Comparison of ENCODE assay signal across 8 mouse cellular contexts in the genomic region with DNA sequence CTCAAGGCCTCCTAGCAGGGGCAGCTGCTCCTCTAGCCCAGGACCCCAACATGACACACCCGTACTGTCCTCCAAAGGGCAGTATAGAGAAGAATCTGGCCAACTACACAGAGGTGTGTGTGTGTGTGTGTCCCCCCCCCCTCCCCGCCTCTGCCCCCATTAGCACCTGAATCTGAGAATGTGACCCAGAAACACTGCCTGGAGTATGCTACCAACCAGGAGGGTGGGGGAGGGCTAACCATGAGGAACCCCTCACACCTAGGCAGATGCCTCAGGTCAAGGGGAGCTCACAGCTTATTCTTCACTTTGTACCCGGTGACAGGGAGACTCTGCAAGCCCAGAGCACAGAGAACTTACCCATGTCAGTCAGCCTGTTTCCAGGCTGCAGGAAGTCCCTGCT. TPM values are rescaled to one million over a fixed set of nuclear protein-coding genes. Genes with fewer than 3 reads are reported as not detected.
DNase-seq lines count a peak whose midpoint lies in the region; ATAC-seq lines count a peak whose summit lies in the region.
"Had no signal": no experiment of that assay in that cellular context is flagged by ENCODE, and none has a peak within 500 bp of the region (broad histone marks: within the 10 kb centered on the region; RNA-seq: fewer than 3 reads in every experiment).

No protein-coding gene starts in this region.

- peak overlapping the region; percentile 100 for H3K27ac ChIP-seq in lung, embryonic 16.5 days (ENCODE audit: low read length)
- no peak overlapping the region for H3K27ac ChIP-seq in forebrain, embryonic 13.5 days
- H3K27ac ChIP-seq in limb, embryonic 11.5 days (replicated peaks; ENCODE audit: low read depth, low read length), result no peak overlapping the region
- 0 out of 2 replicates have a peak overlapping the region, but pooled peaks have one; percentile 99 for H3K27ac ChIP-seq in neural tube, embryonic 15.5 days (replicated peaks)

- H3K9ac ChIP-seq in lung, embryonic 16.5 days (ENCODE audit: low read length), result peak overlapping the region; percentile 93
- peak overlapping the region; percentile 82 for H3K9ac ChIP-seq in forebrain, embryonic 13.5 days
- no peak overlapping the region; the same call in 1 of the 2 replicates for H3K9ac ChIP-seq in limb, embryonic 11.5 days (ENCODE audit: low read length)
- peak overlapping the region; percentile 81 for H3K9ac ChIP-seq in neural tube, embryonic 15.5 days (replicated peaks)

- WGBS in lung, embryonic 16.5 days, result 48% methylated on average over 3 of the region's 3 CpGs
- 79% methylated on average over 3 of the region's 3 CpGs for WGBS in forebrain, embryonic 13.5 days
- 78% methylated on average over 3 of the region's 3 CpGs for WGBS in limb, embryonic 11.5 days
- WGBS in neural tube, embryonic 15.5 days, result 87% methylated on average over 3 of the region's 3 CpGs

- no peak for ATAC-seq in lung, embryonic 16.5 days (ENCODE audit: low read depth)
- no peak for ATAC-seq in forebrain, embryonic 13.5 days
- no peak for ATAC-seq in limb, embryonic 11.5 days (ENCODE audit: insufficient number of reproducible peaks, low FRiP score, low TSS enrichment, low read depth)
- no peak for ATAC-seq in neural tube, embryonic 15.5 days (ENCODE audit: low FRiP score)

- peaks cover 42% of the 10 kb centered on the region for H3K4me1 ChIP-seq in lung, embryonic 16.5 days (replicated peaks; ENCODE audit: control insufficient read depth, insufficient read depth, low read length)
- peaks cover 42% of the 10 kb centered on the region for H3K4me1 ChIP-seq in forebrain, embryonic 13.5 days
- peaks cover 14% of the 10 kb centered on the region; the same call in 1 of the 2 replicates for H3K4me1 ChIP-seq in limb, embryonic 11.5 days (ENCODE audit: control insufficient read depth, insufficient read depth, low read length)
- H3K4me1 ChIP-seq in neural tube, embryonic 15.5 days, result peaks cover 52% of the 10 kb centered on the region

- intact Hi-C loops in left cerebral cortex, postnatal 4 days (cut with DNase I), result no loop called here

- H3K27me3 ChIP-seq in lung, embryonic 16.5 days (ENCODE audit: control insufficient read depth, insufficient read depth, low read depth, low read length), result no peaks in the 10 kb centered on the region
- no peaks in the 10 kb centered on the region for H3K27me3 ChIP-seq in forebrain, embryonic 13.5 days
- H3K27me3 ChIP-seq in limb, embryonic 11.5 days (ENCODE audit: control insufficient read depth, insufficient read depth, low read length), result no peaks in the 10 kb centered on the region
- H3K27me3 ChIP-seq in neural tube, embryonic 15.5 days (replicated peaks), result no peaks in the 10 kb centered on the region

- peak overlapping the region; percentile 96 for H3K4me3 ChIP-seq in lung, embryonic 16.5 days (ENCODE audit: low read length)
- H3K4me3 ChIP-seq in forebrain, embryonic 13.5 days, result peak overlapping the region; percentile 72; the same call in 1 of the 2 replicates
- H3K4me3 ChIP-seq in limb, embryonic 11.5 days (ENCODE audit: low read depth, low read length), result 0 out of 2 replicates have a peak overlapping the region, but pooled peaks have one; percentile 2
- H3K4me3 ChIP-seq in neural tube, embryonic 15.5 days (replicated peaks), result peak overlapping the region; percentile 89

- H3K9me3 ChIP-seq in lung, embryonic 16.5 days (ENCODE audit: control insufficient read depth, low read length), result no peaks in the 10 kb centered on the region
- H3K9me3 ChIP-seq in forebrain, embryonic 13.5 days (replicated peaks), result no peaks in the 10 kb centered on the region
- H3K9me3 ChIP-seq in limb, embryonic 11.5 days (ENCODE audit: control insufficient read depth, low read length), result no peaks in the 10 kb centered on the region
- H3K9me3 ChIP-seq in neural tube, embryonic 15.5 days (replicated peaks), result no peaks in the 10 kb centered on the region

- peak overlapping the region; percentile 93 for H3K4me2 ChIP-seq in lung, embryonic 16.5 days (ENCODE audit: low read depth, low read length)
- H3K4me2 ChIP-seq in forebrain, embryonic 13.5 days, result peak overlapping the region; percentile 89
- no peak overlapping the region for H3K4me2 ChIP-seq in limb, embryonic 11.5 days (ENCODE audit: low read depth, severe bottlenecking)
- peak overlapping the region; percentile 83 for H3K4me2 ChIP-seq in neural tube, embryonic 15.5 days

- peaks cover 6% of the 10 kb centered on the region for H3K36me3 ChIP-seq in lung, embryonic 16.5 days (ENCODE audit: control insufficient read depth, insufficient read depth, low read length)
- H3K36me3 ChIP-seq in forebrain, embryonic 13.5 days (ENCODE audit: poor library complexity, severe bottlenecking), result peaks cover 31% of the 10 kb centered on the region
- peaks cover 6% of the 10 kb centered on the region for H3K36me3 ChIP-seq in limb, embryonic 11.5 days (ENCODE audit: control insufficient read depth, insufficient read depth, low read length)
- peaks cover 21% of the 10 kb centered on the region for H3K36me3 ChIP-seq in neural tube, embryonic 15.5 days

- no peak for DNase-seq in lung, postnatal 25 days (ENCODE audit: low spot score)
- DNase-seq in limb, embryonic 11.5 days (ENCODE audit: low spot score), result no peak
- DNase-seq in left cerebral cortex, postnatal 4 days, result no peak
- DNase-seq in cerebellum, adult 9-11 months, result no peak

RNA-seq across cellular contexts. Expression of a gene that starts 2.4 kb away (rescaled TPM):
- polyA plus RNA-seq in lung, embryonic 16.5 days (2015; fragmentation: Nextera tagmentation; extraction: Ambion mirVana), result 38.2 and 43.1 TPM in 2 replicates
- polyA plus RNA-seq in forebrain, embryonic 13.5 days (2015; fragmentation: Nextera tagmentation; extraction: Ambion mirVana), result 33.9 and 35.1 TPM in 2 replicates
- 32.0 and 36.4 TPM in 2 replicates for polyA plus RNA-seq in limb, embryonic 11.5 days (2014; fragmentation: Nextera tagmentation; extraction: Ambion mirVana)
- 66.0 and 66.7 TPM in 2 replicates for polyA plus RNA-seq in neural tube, embryonic 15.5 days (2015; fragmentation: Nextera tagmentation; extraction: Ambion mirVana)
- 10 to 100 TPM; 58.5 to 59.1 TPM for total RNA-seq in left cerebral cortex, postnatal 4 days (2021)

RNA-seq across cellular contexts. Expression of a gene that starts 8.3 kb away (rescaled TPM):
- polyA plus RNA-seq in lung, embryonic 16.5 days (2015; fragmentation: Nextera tagmentation; extraction: Ambion mirVana), result 97.9 and 99.3 TPM in 2 replicates
- 79.0 and 86.4 TPM in 2 replicates for polyA plus RNA-seq in forebrain, embryonic 13.5 days (2015; fragmentation: Nextera tagmentation; extraction: Ambion mirVana)
- polyA plus RNA-seq in limb, embryonic 11.5 days (2014; fragmentation: Nextera tagmentation; extraction: Ambion mirVana), result 79.3 and 79.6 TPM in 2 replicates
- polyA plus RNA-seq in neural tube, embryonic 15.5 days (2015; fragmentation: Nextera tagmentation; extraction: Ambion mirVana), result 122 and 125 TPM in 2 replicates
- 100 to 1,000 TPM; 152 to 163 TPM for total RNA-seq in left cerebral cortex, postnatal 4 days (2021)

RNA-seq across cellular contexts. Expression of a gene that starts 42.5 kb away (rescaled TPM):
- 0.62 and 1.4 TPM in 2 replicates for polyA plus RNA-seq in lung, embryonic 16.5 days (2015; fragmentation: Nextera tagmentation; extraction: Ambion mirVana)
- polyA plus RNA-seq in forebrain, embryonic 13.5 days (2015; fragmentation: Nextera tagmentation; extraction: Ambion mirVana), result 0.37 and 0.39 TPM in 2 replicates
- polyA plus RNA-seq in limb, embryonic 11.5 days (2014; fragmentation: Nextera tagmentation; extraction: Ambion mirVana), result 0.81 and 0.93 TPM in 2 replicates
- 0.54 and 0.60 TPM in 2 replicates for polyA plus RNA-seq in neural tube, embryonic 15.5 days (2015; fragmentation: Nextera tagmentation; extraction: Ambion mirVana)
- not detected for total RNA-seq in left cerebral cortex, postnatal 4 days (2021)
- polyA plus RNA-seq: brain, embryonic 14.5 days had no signal

Comparison
In these comparisons a context has a peak if more than half of its experiments do, and no peak if none do; other contexts are left out.
1. H3K27ac ChIP-seq: peak in lung, embryonic 16.5 days (single experiment) and neural tube, embryonic 15.5 days (single experiment); none in forebrain, embryonic 13.5 days (single experiment) and limb, embryonic 11.5 days (single experiment).
2. H3K4me3 ChIP-seq: peak in every context shown above with its lines; median percentile 96 in lung, embryonic 16.5 days; 89 in neural tube, embryonic 15.5 days; 72 in forebrain, embryonic 13.5 days; 2 in limb, embryonic 11.5 days.